Mouse (Mus musculus) heart, embryonic 14.5 days (tissue): ENCODE data around the gene Nr6a1. TPM values are rescaled to one million over a fixed set of nuclear protein-coding genes. Genes with fewer than 3 reads are reported as not detected.

Experiments used
- ATAC-seq: fragments of 200-750 bp; cut with Nextera tagmentation; 2 replicates; pipeline ENCODE4 v1.8.0; 2017; ENCODE audit warnings: low read depth, moderate TSS enrichment; ENCODE audit not compliant: insufficient number of reproducible peaks, insufficient read depth, low FRiP score
- H3K27ac ChIP-seq, 2 experiments: fragments of 200-500 bp in 1 of 2; fragments of 300-500 bp in 1 of 2; sonication (generic) in 1 of 2; replicated peaks in 1 of 2; 2 replicates each; pipeline ENCODE4 v1.5.1; 2012 to 2014; ENCODE audit warnings: low read depth in 2 of 2, low read length in 2 of 2, control low read depth in 1 of 2, mild to moderate bottlenecking in 1 of 2, mixed read lengths in 1 of 2; ENCODE audit not compliant: control insufficient read depth in 1 of 2, insufficient read depth in 1 of 2
- H3K27me3 ChIP-seq: fragments of 300-500 bp; sonication (generic); 2 replicates; pipeline ENCODE4 v1.6.1; 2014; ENCODE audit warnings: mild to moderate bottlenecking, low read length, control low read depth; ENCODE audit not compliant: control insufficient read depth, insufficient read depth
- H3K36me3 ChIP-seq: fragments of 300-500 bp; sonication (generic); 2 replicates; pipeline ENCODE4 v1.6.1; 2014; ENCODE audit warnings: mild to moderate bottlenecking, control low read depth, low read length, mixed read lengths; ENCODE audit not compliant: control insufficient read depth, insufficient read depth
- H3K4me1 ChIP-seq, 2 experiments: fragments of 200-500 bp in 1 of 2; fragments of 300-500 bp in 1 of 2; sonication (generic) in 1 of 2; 2 replicates each; pipeline ENCODE4 v1.6.1; 2012 to 2014; ENCODE audit warnings: low read length in 2 of 2, control low read depth in 1 of 2, mixed read lengths in 1 of 2; ENCODE audit not compliant: control insufficient read depth in 2 of 2, insufficient read depth in 2 of 2
- H3K4me2 ChIP-seq: fragments of 300-500 bp; sonication (generic); 2 replicates; pipeline ENCODE4 v1.6.1; 2014; ENCODE audit warnings: mild to moderate bottlenecking, low read length
- H3K4me3 ChIP-seq, 2 experiments: fragments of 200-500 bp in 1 of 2; fragments of 300-500 bp in 1 of 2; sonication (generic) in 1 of 2; 2 replicates each; pipeline ENCODE4 v1.5.1; 2012 to 2014; ENCODE audit warnings: low read length in 2 of 2, mild to moderate bottlenecking in 2 of 2, control low read depth in 1 of 2, low read depth in 1 of 2, moderate library complexity in 1 of 2; ENCODE audit not compliant: control insufficient read depth in 1 of 2, insufficient read depth in 1 of 2
- H3K9ac ChIP-seq: fragments of 300-500 bp; sonication (generic); 2 replicates; pipeline ENCODE4 v1.6.1; 2014; ENCODE audit warnings: mild to moderate bottlenecking, low read length
- H3K9me3 ChIP-seq: fragments of 300-500 bp; sonication (generic); 2 replicates; pipeline ENCODE4 v1.6.1; 2016; ENCODE audit warnings: low read length, control low read depth; ENCODE audit not compliant: control insufficient read depth
- WGBS: fragments of 180-500 bp; shearing (Covaris S2); extraction: QIAGEN DNeasy Blood & Tissue Kit; methylation state at CpG from one replicate; pipeline ENCODE4 v1.1.7; 2014; 5-methylcytosine and 5-hydroxymethylcytosine counted together
- polyA plus RNA-seq: library from polyadenylated mRNA; unstranded; fragments of >200 nt; fragmentation: Nextera tagmentation; extraction: Ambion mirVana; gene quantifications from 2 replicates; pipeline ENCODE4 v1.2.1, GENCODE M21; 2014

Gene Nr6a1
- polyA plus RNA-seq, 1 experiment from 2014 or later, result 0.78 TPM

- H3K9me3 ChIP-seq, result no peaks in the 10 kb centered on the region
- H3K9ac ChIP-seq, result no peak overlapping the region
- H3K4me2 ChIP-seq, result no peak overlapping the region
- no peaks in the 10 kb centered on the region for H3K27me3 ChIP-seq
- H3K27ac ChIP-seq, result no peak overlapping the region
- H3K4me1 ChIP-seq, result no peaks in the 10 kb centered on the region
- 73% methylated on average over 3 of the region's 3 CpGs for WGBS
- no peak for ATAC-seq
- H3K4me3 ChIP-seq, result no peak overlapping the region
- H3K36me3 ChIP-seq, result no peaks in the 10 kb centered on the region
These were observed 187.6 kb downstream of the Nr6a1 start for GRCm38 (mm10) chr2:38739847-38740246.

DNA sequence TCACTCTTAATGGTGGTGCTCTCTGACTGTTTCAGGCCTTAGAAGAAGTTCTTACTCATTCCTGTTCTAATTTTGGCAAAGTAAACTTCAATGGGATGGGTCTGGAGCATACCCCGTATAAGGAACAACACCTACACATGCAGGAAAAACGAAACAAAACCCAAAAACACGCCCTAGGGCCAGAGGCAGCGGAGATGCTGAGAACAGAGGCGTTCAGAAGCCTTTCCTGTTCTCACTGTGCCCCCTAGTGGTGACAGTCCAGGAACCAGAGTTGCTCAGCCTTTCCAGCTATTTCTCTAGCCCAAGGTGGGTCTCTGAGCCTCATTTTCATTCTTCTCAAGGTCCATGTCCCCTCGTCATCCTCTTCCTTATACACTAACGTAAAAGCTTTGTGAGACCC, 188.1 kb downstream of the Nr6a1 start:
- ATAC-seq, result no peak
- WGBS, result 27% methylated on average over 7 of the region's 7 CpGs
- Histone ChIP-seq H3K4me1 (no peaks in the 10 kb centered on the region), H3K27me3 (no peaks in the 10 kb centered on the region), H3K9me3 (no peaks in the 10 kb centered on the region), H3K4me3 (no peak overlapping the region), H3K4me2 (no peak overlapping the region), H3K9ac (no peak overlapping the region), H3K36me3 (no peaks in the 10 kb centered on the region), H3K27ac (no peak overlapping the region)

- H3K36me3 ChIP-seq, result no peaks in the 10 kb centered on the region
- H3K4me1 ChIP-seq, result no peaks in the 10 kb centered on the region
- ATAC-seq, result no peak
- WGBS, result 80% methylated on average over 14 of the region's 14 CpGs
- H3K27ac ChIP-seq, result no peak overlapping the region
- H3K9ac ChIP-seq, result no peak overlapping the region
- no peaks in the 10 kb centered on the region for H3K27me3 ChIP-seq
- no peaks in the 10 kb centered on the region for H3K9me3 ChIP-seq
- no peak overlapping the region for H3K4me2 ChIP-seq
- H3K4me3 ChIP-seq, result no peak overlapping the region
These were observed 188.7 kb downstream of the Nr6a1 start for GRCm38 (mm10) chr2:38738601-38739301.

DNA sequence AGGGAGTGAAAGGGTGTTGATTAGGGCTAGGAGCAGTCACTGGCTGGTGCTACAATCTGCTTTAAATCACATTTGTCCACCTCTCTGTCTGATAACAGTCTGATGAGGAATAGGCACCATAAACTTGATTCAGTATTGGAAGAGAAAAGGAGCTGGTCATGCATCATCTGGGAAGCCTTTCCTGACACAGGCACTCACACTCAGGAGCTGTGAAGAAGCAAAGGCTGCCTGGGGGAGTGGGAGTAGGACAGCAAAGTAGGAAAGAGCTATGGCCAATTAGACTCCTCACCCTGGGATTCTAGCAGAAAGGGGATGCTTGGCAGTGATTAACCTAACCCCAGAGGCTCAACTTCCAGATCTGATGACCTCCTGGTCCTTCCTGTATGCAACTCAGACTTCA, 191.7 kb downstream of the Nr6a1 start:
- Histone ChIP-seq H3K4me3 (no peak overlapping the region), H3K36me3 (no peaks in the 10 kb centered on the region), H3K27ac (no peak overlapping the region), H3K27me3 (no peaks in the 10 kb centered on the region), H3K9ac (no peak overlapping the region), H3K9me3 (no peaks in the 10 kb centered on the region), H3K4me1 (no peaks in the 10 kb centered on the region), H3K4me2 (no peak overlapping the region)
- ATAC-seq, result no peak

GRCm38 (mm10) chr2:38734721-38735120, 192.8 kb downstream of the Nr6a1 start:
- 42% methylated on average over 5 of the region's 5 CpGs for WGBS
- ATAC-seq, result no peak
- Histone ChIP-seq H3K9ac (no peak overlapping the region), H3K27ac (no peak overlapping the region), H3K4me3 (no peak overlapping the region), H3K4me1 (no peaks in the 10 kb centered on the region), H3K27me3 (no peaks in the 10 kb centered on the region), H3K4me2 (no peak overlapping the region), H3K9me3 (no peaks in the 10 kb centered on the region), H3K36me3 (no peaks in the 10 kb centered on the region)

- no peak overlapping the region for H3K4me3 ChIP-seq
- WGBS, result 88% methylated on average over 6 of the region's 6 CpGs
These were observed 197.1 kb downstream of the Nr6a1 start for GRCm38 (mm10) chr2:38730331-38730827.

DNA sequence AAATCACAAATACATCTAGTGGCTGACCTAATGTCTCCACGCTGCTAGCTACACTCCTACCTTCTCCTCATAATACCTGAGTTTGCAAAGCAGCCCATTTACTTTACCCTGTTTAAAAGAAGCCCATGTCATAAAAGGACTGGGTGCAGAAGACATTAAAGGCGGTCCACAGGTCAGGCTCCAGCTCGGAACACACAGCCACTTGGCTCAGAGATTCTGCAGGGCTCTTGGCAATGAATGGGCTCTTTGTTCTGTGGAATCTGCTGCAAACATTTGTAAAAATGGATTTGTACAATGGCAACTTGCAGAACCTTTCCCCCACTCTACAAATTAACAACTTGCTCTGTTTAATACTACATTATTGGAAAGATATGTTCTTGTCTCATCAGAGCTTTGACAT, 202.1 kb downstream of the Nr6a1 start:
- H3K27me3 ChIP-seq, result no peaks in the 10 kb centered on the region
- 75% methylated on average over 3 of the region's 3 CpGs for WGBS
- H3K9me3 ChIP-seq, result no peaks in the 10 kb centered on the region
- H3K9ac ChIP-seq, result no peak overlapping the region
- H3K4me3 ChIP-seq, result no peak overlapping the region
- peaks cover 2% of the 10 kb centered on the region in 2 experiments; a peak in 1 of 4 replicates for H3K4me1 ChIP-seq
- no peak overlapping the region for H3K4me2 ChIP-seq
- H3K36me3 ChIP-seq, result no peaks in the 10 kb centered on the region
- no peak for ATAC-seq
- no peak overlapping the region for H3K27ac ChIP-seq

More at GRCm38 (mm10) chr2:38730331-38730827, 197.1 kb downstream of the Nr6a1 start:
- Histone ChIP-seq H3K9me3 (no peaks in the 10 kb centered on the region), H3K4me2 (no peak overlapping the region), H3K27ac (no peak overlapping the region), H3K27me3 (no peaks in the 10 kb centered on the region), H3K9ac (no peak overlapping the region), H3K4me1 (no peaks in the 10 kb centered on the region), H3K36me3 (no peaks in the 10 kb centered on the region)
- ATAC-seq, result no peak

DNA sequence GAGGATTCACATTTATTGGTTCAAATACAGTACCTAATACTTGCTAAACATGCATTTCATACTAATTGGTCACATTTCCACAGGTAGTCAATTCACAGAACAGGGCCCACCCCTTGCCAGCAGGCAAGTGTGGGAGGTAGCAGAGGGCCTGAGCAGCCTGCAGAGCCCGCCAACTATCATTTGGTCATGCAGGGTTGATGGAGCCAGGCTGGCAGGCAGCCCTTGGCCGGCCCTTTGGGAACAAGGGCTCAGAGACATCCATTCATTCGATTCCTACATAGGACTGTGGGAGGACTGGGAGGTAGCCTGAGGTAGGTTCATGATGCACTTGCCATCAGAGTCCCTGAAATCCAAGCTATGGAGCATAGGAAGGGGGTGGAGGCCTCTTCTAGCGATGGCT, 204.1 kb downstream of the Nr6a1 start:
- Histone ChIP-seq H3K27ac (no peak overlapping the region), H3K27me3 (no peaks in the 10 kb centered on the region), H3K4me3 (no peak overlapping the region), H3K4me2 (no peak overlapping the region), H3K4me1 (peaks cover 7 to 12% of the 10 kb centered on the region in 2 experiments), H3K36me3 (no peaks in the 10 kb centered on the region), H3K9ac (no peak overlapping the region), H3K9me3 (no peaks in the 10 kb centered on the region)
- no peak for ATAC-seq
- 83% methylated on average over 4 of the region's 4 CpGs for WGBS
